Mouse (Mus musculus) retina, postnatal 7 days (tissue): ENCODE results near the gene Caap1.

ENCODE experiments used
- DNase-seq: peaks from one replicate; pipeline ENCODE4 v3.0.0-alpha.2; 2012; ENCODE audit warnings: low read depth, low spot score

The Caap1 gene

GRCm38 (mm10) chr4:94515366-94515765 is 41.2 kb downstream of the Caap1 start:
- DNase-seq = no peak

GRCm38 (mm10) chr4:94476749-94477399 is 79.7 kb downstream of the Caap1 start:
- no peak for DNase-seq

GRCm38 (mm10) chr4:94473286-94473685 is 83.3 kb downstream of the Caap1 start:
- no peak for DNase-seq

GRCm38 (mm10) chr4:94459424-94459823 is 97.2 kb downstream of the Caap1 start:
- DNase-seq = no peak

GRCm38 (mm10) chr4:94454857-94455256 is 101.7 kb downstream of the Caap1 start:
- DNase-seq = no peak
